Mouse (Mus musculus) heart, postnatal 4 days (tissue): ENCODE measurements around the gene Nupr1l. TPM values are rescaled to one million over a fixed set of nuclear protein-coding genes. Genes with fewer than 3 reads are reported as not detected.

ENCODE experiments used
- DNase-seq: peaks from one replicate; pipeline ENCODE4 v3.0.0; 2021
- total RNA-seq, 2 experiments: library from RNA; stranded (reverse); gene quantifications; 2 replicates each; pipeline ENCODE4 v1.2.3; 2021

Nupr1l gene
- total RNA-seq, 2 experiments from 2014 or later, result 1.9 TPM; not detected in 1

DNA sequence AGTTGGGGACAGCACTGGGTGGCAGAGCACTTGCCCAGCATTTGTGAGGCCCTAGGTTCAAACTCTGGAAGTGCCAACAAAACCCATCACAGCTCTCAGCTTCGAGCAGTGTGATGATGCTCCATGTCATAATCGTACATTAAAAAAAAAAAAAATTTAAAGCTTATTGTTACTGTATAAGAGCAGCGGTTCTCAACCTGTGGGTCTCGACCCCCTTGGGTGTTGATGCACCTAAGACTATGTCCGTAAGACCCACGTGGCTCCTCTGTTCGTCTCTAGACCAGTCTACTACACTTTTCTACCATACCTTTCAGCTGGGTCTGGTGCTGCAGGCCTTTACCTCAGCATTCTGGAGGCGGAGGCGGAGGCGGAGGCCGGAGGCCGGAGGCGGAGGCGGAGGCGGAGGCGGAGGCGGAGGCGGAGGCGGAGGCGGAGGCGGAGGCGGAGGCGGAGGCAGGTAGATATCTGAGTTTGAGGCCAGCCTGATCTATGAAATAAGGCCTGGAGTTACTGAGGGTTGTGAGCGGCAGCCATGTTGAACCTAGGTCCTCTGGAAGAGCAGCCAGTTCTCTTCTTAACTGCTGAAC lies 9.8 kb downstream of the Nupr1l start:
- DNase-seq, result no peak

DNA sequence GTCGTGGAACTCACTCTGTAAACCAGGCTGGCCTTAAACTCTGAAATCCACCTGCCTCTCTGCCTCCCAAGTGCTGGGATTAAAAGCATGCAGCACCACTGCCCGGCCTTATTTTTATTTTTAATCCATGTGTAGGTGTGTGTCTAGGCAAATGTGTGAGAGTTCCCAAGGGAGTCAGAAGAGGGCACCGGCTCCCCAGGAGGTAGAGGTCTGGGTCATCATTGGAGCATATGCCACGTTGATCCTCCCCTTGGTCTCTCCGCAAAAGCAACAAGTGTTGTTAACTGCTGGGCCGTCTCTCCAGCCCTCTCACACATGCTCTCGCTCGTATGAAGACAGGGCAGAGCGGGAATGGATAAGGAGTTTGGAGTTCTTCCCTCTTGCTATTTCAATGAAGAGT lies 10.4 kb downstream of the Nupr1l start:
- DNase-seq, result no peak

DNA sequence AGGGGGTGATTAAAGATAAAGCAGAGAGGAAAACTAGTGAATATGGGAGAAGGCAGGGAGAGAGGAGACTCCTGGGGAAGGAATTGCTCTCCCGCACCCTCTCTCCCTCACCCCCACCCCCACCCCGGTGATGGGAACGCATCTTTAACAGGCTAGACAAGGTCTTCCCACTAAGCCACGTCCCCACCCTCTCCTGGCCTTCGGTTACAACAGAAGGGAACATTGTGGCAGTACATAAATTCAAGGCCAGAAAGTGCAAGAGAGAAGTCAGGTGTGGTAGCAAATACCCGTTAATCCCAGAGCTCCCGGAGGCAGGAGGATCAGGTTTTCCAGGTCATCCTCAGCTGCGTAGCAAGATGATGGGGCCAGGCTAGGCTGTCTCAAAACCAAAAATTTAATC lies 11.0 kb downstream of the Nupr1l start:
- DNase-seq, result no peak

DNA sequence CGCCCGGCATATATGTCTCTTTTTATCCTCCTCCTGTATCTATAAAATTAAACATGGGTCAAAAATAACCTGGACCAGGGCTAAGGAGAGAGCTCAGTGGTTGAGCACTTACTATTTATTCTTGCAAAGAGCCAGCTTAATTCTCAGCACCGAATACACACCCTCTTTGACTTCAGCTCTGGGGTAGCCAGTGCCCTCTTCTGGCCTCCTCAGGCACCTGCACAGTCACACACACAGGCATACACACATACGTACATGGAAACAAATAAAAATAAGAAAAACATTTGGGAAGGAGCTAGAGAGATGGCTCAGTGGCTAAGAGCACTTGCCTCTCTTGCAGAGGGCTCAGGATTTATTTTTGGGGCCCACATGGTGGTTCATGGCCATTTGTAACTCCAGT lies 13.6 kb downstream of the Nupr1l start:
- no peak for DNase-seq

DNA sequence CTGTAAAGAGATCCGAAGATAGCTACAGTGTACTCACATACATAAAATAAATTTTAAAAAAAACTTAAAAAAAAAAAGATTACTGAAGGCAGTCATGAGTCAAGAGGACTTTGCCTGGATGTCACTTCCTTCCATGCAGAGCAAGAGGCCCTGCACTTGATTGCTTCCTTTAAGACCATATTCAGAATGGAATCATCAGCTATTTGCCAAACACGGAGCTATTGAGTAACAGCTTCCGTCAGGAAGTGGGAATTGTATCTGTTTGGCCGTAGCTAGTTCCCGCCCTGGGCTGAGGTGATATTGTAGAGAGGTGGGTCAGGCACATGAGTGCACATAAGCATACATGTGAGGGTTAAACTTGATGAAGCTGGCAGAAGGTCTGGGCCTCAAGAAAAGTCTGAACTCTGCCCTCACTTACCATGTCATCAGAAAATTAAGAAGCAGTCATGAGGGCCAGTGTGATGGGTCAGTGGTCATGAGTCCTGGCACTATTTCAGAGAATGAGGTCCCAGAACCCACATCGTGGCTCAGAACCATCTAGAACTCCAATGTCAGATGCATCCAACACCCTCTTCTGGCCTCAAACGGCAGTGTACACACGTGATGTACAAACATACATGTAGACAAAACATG lies 16.6 kb downstream of the Nupr1l start:
- DNase-seq, result no peak

DNA sequence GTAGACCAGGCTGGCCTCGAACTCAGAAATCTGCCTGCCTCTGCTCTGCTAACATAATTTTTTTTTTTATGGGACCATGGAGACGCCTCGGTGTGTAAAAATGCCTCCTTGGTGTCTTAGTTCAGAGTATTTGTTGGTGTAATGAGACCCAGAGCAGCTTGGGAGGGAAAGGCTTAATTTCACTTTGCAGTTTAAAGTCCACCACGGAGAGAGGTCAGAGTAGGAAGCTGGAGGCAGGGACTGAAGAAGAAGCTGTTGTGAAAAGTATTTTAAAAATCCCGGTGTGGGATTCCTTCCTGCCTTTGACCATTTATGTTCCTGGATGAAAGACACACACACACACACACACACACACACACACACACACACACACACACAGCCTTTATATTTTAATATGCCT lies 17.6 kb downstream of the Nupr1l start:
- DNase-seq, result no peak

DNA sequence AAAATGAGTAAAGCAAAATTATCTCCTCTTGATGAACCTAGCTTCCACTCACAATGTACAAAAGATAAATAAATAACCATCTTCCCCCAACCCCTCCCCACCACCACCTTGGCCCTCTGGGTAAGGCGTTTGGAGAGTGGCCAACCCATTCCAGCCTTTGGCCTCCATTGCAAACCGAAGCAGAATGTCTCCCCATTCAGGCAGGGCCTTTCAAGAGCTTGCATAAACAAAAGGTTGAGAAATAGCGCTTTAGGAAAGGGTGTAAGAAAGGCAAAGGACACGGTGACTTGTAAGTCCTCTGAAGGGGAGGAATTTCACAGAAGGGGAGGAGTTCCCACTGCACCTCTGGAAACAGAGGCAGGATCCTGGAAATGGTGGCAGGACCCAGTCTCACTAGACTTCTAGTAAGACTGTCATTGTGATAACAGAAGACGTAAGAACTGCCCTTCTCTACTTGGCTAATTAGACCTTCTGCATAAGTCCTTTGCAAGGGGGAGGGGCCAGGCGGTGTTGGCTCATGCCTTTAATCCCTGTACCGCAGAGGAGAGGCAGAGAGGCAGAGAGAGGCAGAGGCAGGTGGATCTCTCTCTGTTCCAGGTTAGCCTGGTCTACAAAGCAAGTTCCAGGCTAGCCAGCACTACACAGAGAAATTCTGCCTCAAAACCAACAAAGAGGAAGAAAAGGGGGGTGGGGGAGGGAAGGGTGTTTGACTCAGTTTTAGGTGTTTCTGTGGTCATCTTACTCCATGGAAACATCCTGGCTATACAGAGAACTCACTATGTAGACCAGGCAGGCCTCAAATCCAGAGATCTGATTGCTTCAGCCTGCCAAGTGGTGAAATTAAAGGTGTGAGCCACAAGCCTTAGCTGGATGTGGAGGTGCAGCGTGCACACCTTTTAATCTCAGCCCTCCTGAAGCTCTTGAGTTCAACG lies 21.9 kb downstream of the Nupr1l start:
- no peak for DNase-seq

DNA sequence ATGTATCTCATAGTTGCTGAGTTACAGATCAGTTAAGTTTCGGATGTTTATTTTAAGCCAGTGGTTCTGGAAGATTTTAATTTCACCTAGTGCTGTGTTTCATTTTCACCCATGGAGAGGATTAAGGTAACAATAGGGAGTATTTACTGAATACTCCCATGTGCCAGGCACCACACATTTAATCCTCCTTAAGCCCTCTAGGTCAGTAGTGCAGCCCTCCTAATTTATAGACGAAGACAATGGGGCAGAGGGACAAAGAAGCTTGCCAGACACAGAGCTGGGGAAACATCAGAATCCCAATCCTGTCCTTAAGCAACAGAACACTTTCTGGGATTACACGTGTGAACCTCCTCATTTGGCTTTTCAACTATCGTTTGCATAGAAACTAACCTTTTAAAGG lies 28.6 kb downstream of the Nupr1l start:
- no peak for DNase-seq

DNA sequence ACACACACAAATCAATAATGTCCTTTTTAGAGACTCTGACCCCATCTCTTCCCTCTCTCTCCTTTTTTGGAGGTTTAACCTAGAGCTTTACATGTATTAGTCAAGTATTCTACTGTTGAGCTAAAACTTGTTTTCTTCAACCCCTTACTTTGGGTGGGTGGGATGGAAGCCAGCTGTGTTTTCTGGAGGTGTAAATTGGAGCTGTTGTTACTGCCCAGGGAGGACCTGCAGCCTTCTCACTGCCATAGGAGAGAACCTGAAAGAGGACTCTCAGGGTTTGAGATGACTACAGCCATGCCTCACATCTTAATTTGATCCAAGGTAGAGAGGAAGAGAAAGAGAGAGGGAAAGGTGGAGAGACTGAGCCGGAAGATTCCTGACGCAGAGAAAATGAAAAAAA lies 31.9 kb downstream of the Nupr1l start:
- no peak for DNase-seq

DNA sequence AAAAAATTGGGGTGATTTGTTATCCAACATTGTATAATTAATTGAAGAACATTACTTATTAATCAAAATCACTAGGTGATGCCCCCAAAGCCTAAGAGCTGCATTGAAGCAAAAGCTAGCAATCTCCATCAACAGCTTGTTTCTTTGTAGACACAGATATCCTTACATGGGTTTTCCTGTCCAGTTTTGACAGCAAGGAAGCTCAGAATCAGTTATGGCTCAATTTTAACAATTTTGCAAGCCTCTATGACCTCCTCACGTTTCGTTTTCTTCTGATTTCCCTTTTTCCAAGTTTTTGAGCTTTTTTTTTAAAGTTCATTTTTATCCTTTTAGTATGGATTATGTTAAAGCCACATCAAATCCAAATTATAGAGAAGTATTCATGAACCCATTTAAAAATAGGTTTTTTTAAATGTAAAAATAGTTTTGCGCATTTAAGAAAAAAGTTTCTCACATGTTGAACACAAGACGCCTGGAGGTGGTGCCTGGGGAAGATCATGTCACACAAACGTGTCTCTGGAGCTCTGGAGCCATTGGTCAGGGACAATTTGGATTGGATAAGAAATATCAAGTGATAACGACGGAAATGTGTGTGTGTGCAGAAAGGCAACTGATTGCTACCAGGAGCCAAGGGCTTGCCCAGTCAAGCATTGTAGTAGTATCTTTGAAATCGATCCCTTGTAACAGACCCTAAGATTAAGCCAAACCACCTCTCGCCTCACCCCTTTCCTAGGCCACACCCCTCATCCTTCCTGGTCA lies 32.6 kb downstream of the Nupr1l start:
- no peak for DNase-seq

DNA sequence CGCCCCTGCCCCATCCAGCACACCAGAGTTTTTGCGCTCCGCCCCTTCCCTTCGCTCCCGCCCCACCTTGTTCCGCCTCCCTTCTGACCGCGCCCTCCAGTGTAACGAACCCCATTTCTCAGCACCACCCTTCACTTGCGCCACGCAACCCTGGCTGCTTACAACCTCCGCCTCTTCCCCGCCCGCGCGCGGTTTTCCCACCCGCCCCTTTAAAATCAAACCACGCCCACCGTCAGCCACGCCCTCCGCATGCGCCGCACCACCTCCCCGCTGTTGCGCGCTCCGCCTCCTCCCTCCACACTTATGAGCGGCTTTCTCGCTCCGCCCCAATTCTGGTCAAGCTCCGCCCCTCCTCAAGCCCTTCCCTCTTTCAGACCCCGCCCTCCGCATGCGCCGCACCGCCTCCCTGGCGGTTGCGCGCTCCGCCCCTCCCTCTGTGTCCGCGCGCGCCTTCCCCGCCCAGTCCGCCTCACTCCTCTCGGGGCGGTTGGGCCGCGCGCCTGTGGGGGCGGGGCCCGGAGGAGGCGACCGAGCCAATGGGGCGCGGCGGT lies 33.2 kb downstream of the Nupr1l start, which contains the start of gene Vkorc1l1:
TSS of gene Vkorc1l1 (plus strand) at position 476 of the 551 bp plus-strand sequence.
- peak; percentile 99 for DNase-seq

DNA sequence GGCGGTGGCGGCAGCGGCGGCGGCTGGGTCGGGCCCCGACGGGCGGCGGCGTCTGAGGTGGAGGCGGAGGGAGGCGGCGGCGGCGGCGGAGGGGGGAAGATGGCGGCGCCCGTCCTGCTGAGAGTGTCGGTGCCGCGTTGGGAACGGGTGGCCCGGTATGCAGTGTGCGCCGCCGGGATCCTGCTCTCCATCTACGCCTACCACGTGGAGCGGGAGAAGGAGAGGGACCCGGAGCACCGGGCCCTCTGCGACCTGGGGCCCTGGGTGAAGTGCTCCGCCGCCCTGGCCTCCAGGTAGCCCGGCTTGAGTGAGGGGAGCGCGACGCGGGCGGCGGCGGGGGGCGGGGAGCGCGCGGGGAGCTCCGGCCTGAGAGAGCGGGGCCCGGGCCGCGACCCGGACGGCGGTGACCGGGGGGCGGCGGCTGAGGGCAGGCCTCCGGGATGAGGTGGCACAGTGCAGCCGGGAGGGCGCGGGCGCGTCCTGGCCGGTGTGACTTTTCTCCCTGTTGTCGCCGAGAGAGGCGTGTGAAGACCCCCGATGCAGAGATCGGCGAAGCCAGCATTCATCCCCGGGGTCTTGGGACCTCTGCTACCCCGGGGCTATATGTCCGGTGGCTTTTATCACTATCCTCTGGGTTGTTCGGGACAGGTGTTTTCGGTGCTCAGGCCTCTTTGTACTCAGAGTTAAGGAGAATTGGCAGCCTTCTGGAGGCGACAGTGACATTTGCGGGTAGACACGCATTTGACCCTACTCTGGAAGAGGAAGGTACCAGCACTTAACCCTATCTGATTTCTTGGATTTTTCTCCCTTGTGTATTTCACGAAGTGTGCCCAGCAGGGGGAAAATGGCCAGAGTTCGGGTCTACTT lies 34.0 kb downstream of the Nupr1l start:
- peak; percentile 51 for DNase-seq

DNA sequence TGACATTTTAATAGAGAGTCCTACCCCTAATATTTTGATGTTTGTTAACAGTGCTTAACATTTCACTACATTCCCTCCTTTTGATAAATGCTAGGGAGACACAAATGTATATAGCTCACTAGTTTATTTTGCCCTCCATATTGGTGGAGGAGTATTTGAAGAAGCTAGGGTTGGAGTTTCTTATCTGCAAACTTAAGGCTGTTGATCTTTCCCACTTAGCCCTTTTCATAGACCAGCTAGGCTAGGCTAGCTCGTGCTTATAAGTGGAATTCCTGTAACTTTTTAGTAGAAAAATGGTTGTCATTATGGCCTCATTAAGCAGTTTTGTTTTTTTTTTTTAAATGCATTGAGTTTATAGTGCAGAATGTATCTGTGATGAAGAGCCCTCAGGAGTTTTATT lies 35.1 kb downstream of the Nupr1l start:
- DNase-seq, result no peak

DNA sequence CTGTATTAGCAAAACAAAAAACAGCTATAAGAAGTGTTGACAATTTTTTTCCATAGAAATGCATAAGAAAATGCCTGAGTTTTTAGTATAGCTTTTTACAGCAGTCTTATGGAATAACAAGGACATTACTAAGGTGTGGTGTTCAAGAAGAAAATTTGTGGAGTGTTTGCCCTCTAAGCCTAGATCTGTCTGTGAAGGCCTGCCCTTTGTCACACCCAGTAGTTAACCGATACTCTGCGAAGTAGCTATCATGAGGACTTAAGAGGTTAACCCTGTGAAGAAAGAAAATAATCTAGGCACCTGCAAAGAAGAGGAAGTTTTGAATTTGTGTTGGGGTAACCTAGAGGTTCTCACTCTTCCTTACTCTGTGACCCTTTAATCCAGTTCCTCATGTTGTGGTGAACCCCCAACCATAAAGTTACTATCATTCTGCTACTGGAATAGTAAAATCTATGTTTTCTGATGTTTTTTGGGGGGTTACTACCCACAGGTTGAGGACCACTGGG lies 39.2 kb downstream of the Nupr1l start:
- DNase-seq, result no peak

DNA sequence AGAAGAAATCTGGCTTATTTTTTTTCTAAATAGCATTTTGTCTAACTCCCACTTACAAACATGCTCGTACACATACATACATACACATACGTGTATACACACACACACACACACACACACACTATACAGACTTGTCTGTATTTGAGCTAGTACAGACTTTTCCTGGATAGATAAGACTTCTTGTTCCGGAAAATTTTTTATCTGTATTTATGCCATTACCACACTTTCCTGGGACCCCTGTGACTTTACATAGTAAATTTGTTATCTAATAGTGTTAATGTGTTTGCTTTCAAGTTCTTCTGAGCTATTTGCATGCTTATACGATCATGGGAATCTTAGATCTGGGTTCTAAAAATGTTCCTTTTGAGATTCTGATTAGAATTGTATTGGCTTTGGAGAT lies 43.8 kb downstream of the Nupr1l start:
- no peak for DNase-seq

DNA sequence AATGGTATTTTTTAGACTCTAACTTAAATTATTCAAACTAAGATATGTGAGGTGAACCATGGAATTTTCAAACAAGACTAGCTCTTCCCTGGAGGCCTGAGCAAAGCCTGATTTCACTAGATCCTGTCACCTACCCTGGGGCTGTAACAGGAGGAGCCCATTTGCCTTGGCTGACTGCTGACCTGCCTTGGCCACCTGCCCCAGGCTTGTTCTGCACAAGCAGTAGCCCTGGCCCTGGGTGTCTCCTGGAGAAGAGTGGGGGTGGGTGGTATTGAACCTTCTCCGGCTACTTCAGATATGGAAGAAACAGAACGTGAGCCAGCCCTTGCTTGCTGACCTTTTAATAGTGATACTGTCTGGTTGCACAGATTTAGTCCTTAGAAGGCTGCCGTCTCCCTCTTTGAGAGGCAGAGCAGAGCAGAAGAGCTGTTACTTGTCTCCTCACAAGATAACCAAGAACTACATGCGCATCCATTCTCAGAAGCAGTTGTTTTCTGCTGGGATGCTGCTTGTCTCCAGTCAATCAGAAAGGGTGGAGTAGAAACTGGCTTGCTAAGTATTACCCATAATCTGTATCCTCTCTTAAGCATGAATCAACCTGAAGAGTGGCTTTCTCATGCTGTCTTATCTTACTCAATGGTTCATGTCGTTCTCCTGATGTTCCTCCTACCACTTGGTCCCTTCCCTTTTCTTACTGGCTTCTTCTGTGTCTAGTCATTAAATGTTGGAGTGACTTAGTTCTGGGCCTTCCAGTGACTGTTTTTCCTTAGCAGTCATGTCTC lies 46.3 kb downstream of the Nupr1l start:
- DNase-seq, result no peak

DNA sequence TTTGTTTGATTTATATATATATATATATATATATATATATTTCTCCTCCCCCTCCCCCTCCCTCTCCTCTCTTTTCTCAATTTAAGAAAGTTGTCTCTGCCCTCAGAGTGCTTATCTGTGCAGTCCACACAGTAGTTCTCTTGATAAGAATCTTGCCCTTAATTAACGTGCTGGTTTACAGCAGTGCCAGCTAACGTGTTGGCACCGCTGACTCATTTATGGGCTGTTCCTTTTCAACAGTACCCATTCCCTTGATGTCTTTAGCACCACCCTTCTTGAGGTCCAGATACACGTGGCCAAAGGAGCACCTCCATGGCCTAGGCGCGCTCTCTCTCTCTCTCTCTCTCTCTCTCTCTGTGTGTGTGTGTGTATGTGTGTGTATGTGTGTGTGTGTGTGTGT lies 47.5 kb downstream of the Nupr1l start:
- no peak for DNase-seq

DNA sequence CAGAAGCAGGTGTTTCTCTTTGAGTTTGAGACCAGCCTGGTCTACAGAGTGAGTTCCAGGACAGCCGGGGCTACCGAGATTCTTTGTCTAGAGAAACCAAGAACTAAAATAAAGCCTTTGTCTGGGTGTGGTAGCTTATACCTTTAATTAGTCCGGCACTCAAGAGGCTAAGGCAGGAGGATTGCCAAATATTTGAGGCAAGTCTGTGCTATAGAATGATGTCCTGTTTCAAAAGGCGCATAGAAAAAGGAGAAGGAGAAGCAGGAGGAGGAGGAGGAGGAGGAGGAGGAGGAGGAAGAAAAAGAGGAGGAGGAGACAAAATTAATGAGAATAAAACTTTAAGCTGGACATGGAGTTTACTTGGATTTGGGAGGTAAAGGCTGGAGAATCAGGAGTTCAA lies 54.9 kb downstream of the Nupr1l start:
- DNase-seq, result no peak
